Mouse (Mus musculus) ES-E14 (cell line): ENCODE measurements at regions not wholly inside any gene's neighbourhood (a gene's known extent, or its start where the extent isn't known, plus 50 kb on each side); places are given as distances from the start of the nearest gene placed in this dataset.

ENCODE experiments used
- DNase-seq: peaks from one replicate; pipeline ENCODE4 v3.0.0-alpha.2; 2013; ENCODE audit warnings: low read depth, low spot score
- H3K27ac ChIP-seq: 2 replicates; pipeline ENCODE4 v1.5.1; 2012; ENCODE audit warnings: low read depth, mild to moderate bottlenecking, low read length, moderate library complexity, mixed read lengths; ENCODE audit not compliant: poor library complexity, insufficient read depth, severe bottlenecking
- H3K36me3 ChIP-seq: 2 replicates; pipeline ENCODE4 v1.6.1; 2012; ENCODE audit warnings: mild to moderate bottlenecking, low read length, moderate library complexity, mixed read lengths; ENCODE audit not compliant: control insufficient read depth, poor library complexity, insufficient read depth, severe bottlenecking
- H3K4me1 ChIP-seq, 2 experiments: fragments of 150-350 bp in 1 of 2; sonication (generic) in 1 of 2; 2 replicates each; pipeline ENCODE4 v1.6.1; 2012; ENCODE audit warnings: low read length in 2 of 2, mild to moderate bottlenecking in 1 of 2, mixed read lengths in 1 of 2; ENCODE audit not compliant: control insufficient read depth in 2 of 2, insufficient read depth in 2 of 2, poor library complexity in 1 of 2
- H3K4me3 ChIP-seq, 2 experiments: fragments of 150-350 bp in 1 of 2; sonication (generic) in 1 of 2; 2 replicates each; pipeline ENCODE4 v1.5.1; 2012; ENCODE audit warnings: low read length in 2 of 2, low read depth in 1 of 2, mild to moderate bottlenecking in 1 of 2, mixed read lengths in 1 of 2; ENCODE audit not compliant: insufficient read depth in 1 of 2, poor library complexity in 1 of 2, severe bottlenecking in 1 of 2
- H3K9ac ChIP-seq: 2 replicates; pipeline ENCODE4 v1.6.1; 2012; ENCODE audit warnings: low read depth, mild to moderate bottlenecking, low read length, mixed read lengths; ENCODE audit not compliant: poor library complexity, insufficient read depth, severe bottlenecking
- H3K9me3 ChIP-seq: fragments of 150-350 bp; sonication (generic); 2 replicates; pipeline ENCODE4 v1.6.1; 2012; ENCODE audit warnings: low read depth, mild to moderate bottlenecking, low read length; ENCODE audit not compliant: control insufficient read depth, insufficient read depth
- CHD2 ChIP-seq: IDR thresholded peaks from 2 replicates; pipeline ENCODE4 v1.6.1; 2014; ENCODE audit warnings: mild to moderate bottlenecking, low read depth, low read length, inconsistent platforms
- HCFC1 ChIP-seq: IDR thresholded peaks from 2 replicates; pipeline ENCODE4 v1.6.1; 2012; ENCODE audit warnings: low read length, inconsistent platforms, borderline replicate concordance; ENCODE audit not compliant: insufficient read depth
- MAFK ChIP-seq: IDR thresholded peaks from 2 replicates; pipeline ENCODE4 v1.6.1; 2014; ENCODE audit warnings: mild to moderate bottlenecking, low read depth, low read length, inconsistent platforms; ENCODE audit not compliant: insufficient read depth
- ZC3H11A ChIP-seq: IDR thresholded peaks from 2 replicates; pipeline ENCODE4 v1.6.1; 2012; ENCODE audit warnings: low read depth, mild to moderate bottlenecking, inconsistent platforms, low read length, borderline replicate concordance
- ZNF384 ChIP-seq: IDR thresholded peaks from 2 replicates; pipeline ENCODE4 v1.6.1; 2012; ENCODE audit warnings: low read depth, low read length, inconsistent platforms
- in situ Hi-C, 2 experiments: fragments of 600-800 bp; cut with MboI; formaldehyde crosslinking; loops; one replicate each; pipeline ENCODE4 v1.15.1; 2025; ENCODE audit warnings: low sequenced_read_pairs in 2 of 2, inconsistent platforms in 1 of 2; ENCODE audit not compliant: unreplicated experiment in 2 of 2

GRCm38 (mm10) chr6:41202302-41202701 is 99.8 kb upstream of the Try4 start:
- Histone ChIP-seq H3K4me1 (no peaks in the 10 kb centered on the region), H3K4me3 (no peak overlapping the region), H3K27ac (no peak overlapping the region), H3K36me3 (no peaks in the 10 kb centered on the region), H3K9ac (no peak overlapping the region), H3K9me3 (no peaks in the 10 kb centered on the region)
- no peak for DNase-seq
- in situ Hi-C loops = no loop called here
- no peak for TF ChIP-seq ZC3H11A
- TF ChIP-seq HCFC1 = no peak
- no peak for TF ChIP-seq MAFK
- no peak for TF ChIP-seq ZNF384
- TF ChIP-seq CHD2 = no peak

DNA sequence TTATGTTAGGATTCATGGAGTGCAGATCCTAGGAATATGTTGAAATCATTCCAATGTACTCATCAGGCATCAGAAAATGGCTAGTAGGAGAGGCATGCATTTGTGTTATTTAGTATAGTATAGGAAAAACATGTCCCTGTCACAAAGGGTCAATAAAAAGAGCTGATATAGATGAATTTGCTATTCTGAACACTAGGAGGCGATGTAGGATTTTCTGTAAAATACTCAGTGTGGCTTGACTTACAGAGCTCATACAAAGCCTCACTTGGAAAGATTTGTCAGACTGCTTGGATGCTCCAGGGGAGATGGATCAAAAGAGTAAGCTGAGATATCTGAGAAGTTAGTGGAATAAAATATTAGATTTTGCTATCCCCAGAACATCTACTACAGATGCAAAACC is 107.6 kb upstream of the Try4 start:
- DNase-seq = peak; percentile 11
- TF ChIP-seq ZC3H11A (no peak), ZNF384 (no peak), MAFK (no peak)
- H3K9me3 ChIP-seq = no peaks in the 10 kb centered on the region
- H3K4me3 ChIP-seq = no peak overlapping the region
- H3K9ac ChIP-seq = no peak overlapping the region
- no peak overlapping the region for H3K27ac ChIP-seq
- no peaks in the 10 kb centered on the region for H3K36me3 ChIP-seq
- in situ Hi-C loops = no loop called here
- no peaks in the 10 kb centered on the region for H3K4me1 ChIP-seq

DNA sequence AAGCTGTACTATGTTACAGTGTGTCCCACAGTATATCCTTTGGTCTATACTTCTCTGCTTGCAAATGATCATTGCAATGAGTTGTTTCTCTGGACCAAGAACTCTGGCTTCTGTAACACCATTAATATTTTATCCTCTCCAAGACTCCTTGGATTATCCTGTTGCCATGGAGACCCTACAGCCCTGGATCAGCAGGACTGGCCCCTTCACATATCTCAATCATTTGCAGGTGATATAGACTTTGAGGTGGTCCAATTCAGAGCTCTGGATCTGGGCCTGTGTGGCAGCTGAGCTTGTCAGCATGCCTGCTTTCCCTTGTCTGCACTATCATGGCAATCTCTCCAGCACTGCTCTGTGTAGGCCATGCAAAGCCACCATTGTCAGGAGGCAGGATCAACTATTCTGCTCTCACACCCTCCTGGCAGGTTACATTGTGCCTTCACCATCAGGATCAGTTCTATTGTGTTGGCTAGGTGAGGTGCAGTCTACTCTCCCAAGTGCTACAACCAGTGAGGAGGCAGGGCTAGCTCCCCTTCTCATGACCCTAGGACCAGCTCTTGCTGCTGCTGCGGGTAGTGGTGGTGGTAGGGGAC is 110.2 kb upstream of the Try4 start:
- Histone ChIP-seq H3K9ac (no peak overlapping the region), H3K9me3 (no peaks in the 10 kb centered on the region), H3K27ac (no peak overlapping the region), H3K36me3 (no peaks in the 10 kb centered on the region), H3K4me1 (no peaks in the 10 kb centered on the region), H3K4me3 (no peak overlapping the region)
- DNase-seq = no peak
- in situ Hi-C loops = no loop called here
- TF ChIP-seq HCFC1 (no peak), CHD2 (no peak), ZC3H11A (no peak), MAFK (no peak), ZNF384 (no peak)

DNA sequence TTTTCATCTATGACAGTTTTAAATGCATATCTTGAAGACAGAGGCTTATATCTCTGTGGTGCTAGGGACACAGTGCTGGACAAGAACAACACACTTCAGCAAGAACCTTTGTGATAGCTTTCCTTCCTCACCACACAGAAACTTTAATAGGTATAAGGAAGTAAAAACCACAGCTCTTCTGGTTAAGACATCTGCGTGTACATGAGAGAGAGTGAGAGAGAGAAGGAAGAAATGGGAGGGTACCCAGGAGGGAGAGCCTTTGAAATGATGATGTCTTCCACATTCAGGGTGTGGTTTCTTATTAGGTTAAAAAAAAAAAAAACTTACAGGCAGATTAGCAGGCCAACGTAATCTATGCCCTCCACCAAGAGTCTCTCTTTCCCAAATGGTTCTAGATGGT is 113.2 kb upstream of the Try4 start:
- Histone ChIP-seq H3K4me3 (no peak overlapping the region), H3K27ac (no peak overlapping the region), H3K4me1 (no peaks in the 10 kb centered on the region), H3K36me3 (no peaks in the 10 kb centered on the region), H3K9me3 (no peaks in the 10 kb centered on the region), H3K9ac (no peak overlapping the region)
- TF ChIP-seq MAFK = no peak
- no peak for TF ChIP-seq ZNF384
- TF ChIP-seq ZC3H11A = no peak
- no peak for TF ChIP-seq HCFC1
- no peak for TF ChIP-seq CHD2
- in situ Hi-C loops = no loop called here
- DNase-seq = no peak

DNA sequence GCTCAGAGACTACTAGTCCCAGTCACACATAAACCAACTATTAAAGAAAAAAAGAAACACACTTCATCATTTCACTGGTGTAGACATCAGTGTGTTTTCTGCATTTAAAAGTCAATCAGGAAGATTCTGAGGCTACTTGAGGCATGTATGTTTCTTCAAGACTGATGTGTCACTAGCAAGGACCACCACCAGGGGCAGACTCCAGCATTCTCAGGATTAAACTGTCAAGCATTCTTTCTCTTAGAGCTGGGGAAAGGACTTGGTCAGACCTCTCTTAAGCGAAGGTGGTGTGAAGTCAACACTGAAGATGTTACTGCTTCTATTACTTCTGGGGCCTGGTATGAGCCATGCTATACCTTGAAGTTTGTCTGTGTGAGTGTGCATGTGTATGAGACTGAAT is 114.1 kb upstream of the Try4 start:
- TF ChIP-seq ZC3H11A = no peak
- TF ChIP-seq ZNF384 = no peak
- no peak for TF ChIP-seq CHD2
- no peak for TF ChIP-seq HCFC1
- TF ChIP-seq MAFK = no peak
- DNase-seq = no peak
- Histone ChIP-seq H3K9ac (no peak overlapping the region), H3K9me3 (no peaks in the 10 kb centered on the region), H3K4me1 (no peaks in the 10 kb centered on the region), H3K36me3 (no peaks in the 10 kb centered on the region), H3K27ac (no peak overlapping the region), H3K4me3 (no peak overlapping the region)
- in situ Hi-C loops = no loop called here
